In the genomic region with DNA sequence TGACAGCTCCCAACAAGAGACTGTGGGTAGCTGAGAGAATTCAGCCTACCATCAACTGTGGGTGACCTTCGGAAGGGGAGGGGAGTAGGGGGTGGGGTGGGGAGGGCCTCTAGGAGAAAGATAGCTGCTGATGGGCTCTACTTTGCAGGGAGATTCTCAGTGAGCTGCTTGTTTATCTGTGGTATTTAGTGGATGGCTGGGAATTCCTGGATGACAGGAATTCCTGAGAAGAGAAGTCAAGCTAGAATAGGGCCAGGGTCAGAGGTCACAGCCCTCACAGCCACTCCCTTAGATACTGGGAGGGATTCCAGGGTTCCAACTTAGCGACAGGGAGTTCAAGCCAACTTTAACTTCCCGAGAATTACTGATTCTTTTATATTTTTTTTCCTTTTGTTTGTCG, we compare ENCODE assay signal across 15 mouse cellular contexts. TPM values are rescaled to one million over a fixed set of nuclear protein-coding genes. Genes with fewer than 3 reads are reported as not detected.
DNase-seq lines count a peak whose midpoint lies in the region; ATAC-seq and TF ChIP-seq lines count a peak whose summit lies in the region.
"Had no signal": no experiment of that assay in that cellular context is flagged by ENCODE, and none has a peak within 500 bp of the region (broad histone marks: within the 10 kb centered on the region; RNA-seq: fewer than 3 reads in every experiment).

No protein-coding gene starts in this region.

- H3K9ac ChIP-seq in hindbrain, embryonic 16.5 days (ENCODE audit: low read depth, low read length): no peak overlapping the region
- H3K9ac ChIP-seq in midbrain, embryonic 15.5 days: no peak overlapping the region
- H3K9ac ChIP-seq: hindbrain, embryonic 12.5 days; limb, embryonic 15.5 days had no signal

- no peaks in the 10 kb centered on the region for H3K9me3 ChIP-seq in hindbrain, embryonic 10.5 days
- H3K9me3 ChIP-seq in hindbrain, embryonic 16.5 days (ENCODE audit: control insufficient read depth, low read length): no peaks in the 10 kb centered on the region
- no peaks in the 10 kb centered on the region for H3K9me3 ChIP-seq in midbrain, embryonic 15.5 days
- H3K9me3 ChIP-seq: limb, embryonic 15.5 days had no signal

- DNase-seq in hindbrain, embryonic 10.5 days (ENCODE audit: low spot score): peak; percentile 24
- DNase-seq in lung, postnatal 36 days: peak; percentile 43
- DNase-seq in lung, adult 2 months: no peak
- DNase-seq in cerebellum, adult 9-10 months: no peak
- DNase-seq: adrenal gland, postnatal 36 days; cerebellum, adult 11-12 months; right cerebral cortex, postnatal 14 days had no signal

- no peak for TF ChIP-seq POLR2A in lung, adult 2 months (IDR thresholded peaks at IDR 0.05; ENCODE audit: borderline replicate concordance, extremely low read depth, low read depth, low read length)

- no peaks in the 10 kb centered on the region for H3K36me3 ChIP-seq in hindbrain, embryonic 10.5 days
- no peaks in the 10 kb centered on the region for H3K36me3 ChIP-seq in hindbrain, embryonic 16.5 days (ENCODE audit: control insufficient read depth, insufficient read depth, low read length)
- H3K36me3 ChIP-seq in midbrain, embryonic 15.5 days (replicated peaks): no peaks in the 10 kb centered on the region
- H3K36me3 ChIP-seq: hindbrain, embryonic 12.5 days; limb, embryonic 15.5 days had no signal

- H3K4me3 ChIP-seq in hindbrain, embryonic 10.5 days: no peak overlapping the region
- no peak overlapping the region for H3K4me3 ChIP-seq in hindbrain, embryonic 16.5 days (ENCODE audit: low read length)
- H3K4me3 ChIP-seq in lung, adult 2 months (replicated peaks; ENCODE audit: extremely low read depth, low read depth, low read length): no peak overlapping the region
- H3K4me3 ChIP-seq in brown adipose tissue, adult 24 weeks (ENCODE audit: insufficient read depth, low read depth, low read length): no peak overlapping the region
- H3K4me3 ChIP-seq in midbrain, embryonic 15.5 days: no peak overlapping the region
- H3K4me3 ChIP-seq: hindbrain, embryonic 12.5 days; limb, embryonic 15.5 days; myocyte had no signal

- ATAC-seq in hindbrain, embryonic 16.5 days: no peak
- ATAC-seq in midbrain, embryonic 15.5 days (replicated peaks): no peak
- ATAC-seq: CD4-positive, CD25-positive, alpha-beta regulatory T cell, adult 4 months; Patski had no signal

- H3K4me1 ChIP-seq in hindbrain, embryonic 10.5 days (replicated peaks): peaks cover 10% of the 10 kb centered on the region
- H3K4me1 ChIP-seq in hindbrain, embryonic 16.5 days (ENCODE audit: control insufficient read depth, insufficient read depth, low read depth, low read length): no peaks in the 10 kb centered on the region
- H3K4me1 ChIP-seq in lung, adult 2 months (ENCODE audit: control insufficient read depth, insufficient read depth, low read length): no peaks in the 10 kb centered on the region; the same call in 1 of the 2 replicates
- H3K4me1 ChIP-seq in brown adipose tissue, adult 24 weeks (ENCODE audit: control insufficient read depth, insufficient read depth, insufficient read length, low read length): no peaks in the 10 kb centered on the region
- H3K4me1 ChIP-seq in midbrain, embryonic 15.5 days: no peaks in the 10 kb centered on the region
- H3K4me1 ChIP-seq: hindbrain, embryonic 12.5 days; limb, embryonic 15.5 days had no signal

- no peak overlapping the region for H3K27ac ChIP-seq in hindbrain, embryonic 10.5 days
- no peak overlapping the region for H3K27ac ChIP-seq in hindbrain, embryonic 16.5 days (ENCODE audit: low read depth, low read length)
- H3K27ac ChIP-seq in brown adipose tissue, adult 24 weeks (replicated peaks; ENCODE audit: low read depth, low read length): peak overlapping the region; percentile 53; the same call in 1 of the 2 replicates
- H3K27ac ChIP-seq in midbrain, embryonic 15.5 days: no peak overlapping the region
- H3K27ac ChIP-seq: hindbrain, embryonic 12.5 days; limb, embryonic 15.5 days had no signal

- no peaks in the 10 kb centered on the region for H3K27me3 ChIP-seq in hindbrain, embryonic 10.5 days (ENCODE audit: insufficient read depth, poor library complexity, severe bottlenecking)
- no peaks in the 10 kb centered on the region for H3K27me3 ChIP-seq in hindbrain, embryonic 16.5 days (replicated peaks; ENCODE audit: control insufficient read depth, insufficient read depth, low read length)
- H3K27me3 ChIP-seq in midbrain, embryonic 15.5 days (replicated peaks): no peaks in the 10 kb centered on the region
- H3K27me3 ChIP-seq: hindbrain, embryonic 12.5 days; limb, embryonic 15.5 days; Patski had no signal

- TF ChIP-seq CTCF in lung, adult 2 months (IDR thresholded peaks at IDR 0.05; ENCODE audit: insufficient read depth, low read length): no peak

- H3K4me2 ChIP-seq in hindbrain, embryonic 16.5 days (ENCODE audit: low read length): no peak overlapping the region
- H3K4me2 ChIP-seq in midbrain, embryonic 15.5 days: no peak overlapping the region
- H3K4me2 ChIP-seq: hindbrain, embryonic 12.5 days; limb, embryonic 15.5 days had no signal

- 19% methylated on average over 4 of the region's 4 CpGs for WGBS in hindbrain, embryonic 10.5 days
- 35% methylated on average over 4 of the region's 4 CpGs for WGBS in hindbrain, embryonic 16.5 days
- 26% methylated on average over 4 of the region's 4 CpGs for WGBS in lung, adult 2 months
- WGBS in midbrain, embryonic 15.5 days: 28% methylated on average over 4 of the region's 4 CpGs

RNA-seq across cellular contexts. Expression of gene Ptafr, which starts 30.3 kb away (rescaled TPM):
- 0.42 and 0.81 TPM in 2 replicates for polyA plus RNA-seq in hindbrain, embryonic 10.5 days (2016; fragmentation: Nextera tagmentation; extraction: Ambion mirVana)
- 0.39 and 0.48 TPM in 2 replicates for polyA plus RNA-seq in hindbrain, embryonic 16.5 days (2015; fragmentation: Nextera tagmentation; extraction: Ambion mirVana)
- polyA plus RNA-seq in lung, adult 2 months (2012; rRNA removed): 5.0 and 5.3 TPM in 2 replicates
- polyA plus RNA-seq in brown adipose tissue, adult 24 weeks (2012; ENCODE audit: insufficient read depth, insufficient read length, missing spikeins): 1.0 and 3.6 TPM in 2 replicates
- polyA plus RNA-seq in midbrain, embryonic 15.5 days (2015; fragmentation: Nextera tagmentation; extraction: Ambion mirVana): 0.67 and 1.0 TPM in 2 replicates
- polyA plus RNA-seq: myocyte, Patski had no signal

RNA-seq across cellular contexts. Expression of gene Eya3, which starts 44.6 kb away (rescaled TPM):
- polyA plus RNA-seq in hindbrain, embryonic 10.5 days (2016; fragmentation: Nextera tagmentation; extraction: Ambion mirVana): 24.2 and 33.0 TPM in 2 replicates
- polyA plus RNA-seq in hindbrain, embryonic 16.5 days (2015; fragmentation: Nextera tagmentation; extraction: Ambion mirVana): 9.5 and 12.1 TPM in 2 replicates
- polyA plus RNA-seq in lung, adult 2 months (2012; rRNA removed): 16.6 and 19.5 TPM in 2 replicates
- 13.8 and 20.5 TPM in 2 replicates for polyA plus RNA-seq in brown adipose tissue, adult 24 weeks (2012; ENCODE audit: insufficient read depth, insufficient read length, missing spikeins)
- 14.5 and 15.3 TPM in 2 replicates for polyA plus RNA-seq in midbrain, embryonic 15.5 days (2015; fragmentation: Nextera tagmentation; extraction: Ambion mirVana)

RNA-seq across cellular contexts. Expression of gene Dnajc8, which starts 58.8 kb away (rescaled TPM):
- polyA plus RNA-seq in hindbrain, embryonic 10.5 days (2016; fragmentation: Nextera tagmentation; extraction: Ambion mirVana): 202 and 214 TPM in 2 replicates
- 130 and 138 TPM in 2 replicates for polyA plus RNA-seq in hindbrain, embryonic 16.5 days (2015; fragmentation: Nextera tagmentation; extraction: Ambion mirVana)
- 25.0 and 41.8 TPM in 2 replicates for polyA plus RNA-seq in lung, adult 2 months (2012; rRNA removed)
- polyA plus RNA-seq in brown adipose tissue, adult 24 weeks (2012; ENCODE audit: insufficient read depth, insufficient read length, missing spikeins): 62.3 and 81.0 TPM in 2 replicates
- polyA plus RNA-seq in midbrain, embryonic 15.5 days (2015; fragmentation: Nextera tagmentation; extraction: Ambion mirVana): 130 and 131 TPM in 2 replicates

Comparison
In these comparisons a context has a peak if more than half of its experiments do, and no peak if none do; other contexts are left out.
1. DNase-seq: peak in hindbrain, embryonic 10.5 days (single experiment) and lung, postnatal 36 days (single experiment); none in lung, adult 2 months (single experiment) and cerebellum, adult 9-10 months (single experiment).